Comparison of ENCODE assay signal across 15 mouse cellular contexts in the genomic region with DNA sequence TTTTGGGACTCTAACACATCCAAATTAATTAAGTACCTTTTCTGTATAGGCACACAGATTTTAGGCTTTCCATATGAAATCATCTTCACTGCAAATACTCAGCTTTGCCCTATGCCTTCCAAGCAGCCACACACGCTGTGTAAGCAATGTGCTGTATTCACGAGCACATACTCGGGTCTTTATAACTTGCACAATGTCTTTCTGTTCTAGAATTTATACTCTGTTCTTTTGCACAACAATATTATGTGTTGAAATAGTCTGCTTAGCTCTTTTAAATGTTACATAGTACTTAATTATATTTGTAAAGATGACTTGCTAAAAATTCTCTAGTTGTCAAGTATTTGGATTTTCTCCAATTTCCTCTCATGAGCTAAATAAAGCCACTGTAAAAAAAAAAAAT. TPM values are rescaled to one million over a fixed set of nuclear protein-coding genes. Genes with fewer than 3 reads are reported as not detected.
"Had no signal": no experiment of that assay in that cellular context is flagged by ENCODE, and none has a peak within 500 bp of the region (broad histone marks: within the 10 kb centered on the region; RNA-seq: fewer than 3 reads in every experiment).

No protein-coding gene starts in this region.

- H3K9ac ChIP-seq: liver, embryonic 15.5 days; midbrain, embryonic 13.5 days had no signal

- H3K27me3 ChIP-seq: liver, embryonic 15.5 days; midbrain, embryonic 13.5 days had no signal

- H3K36me3 ChIP-seq: limb, embryonic 10.5 days; liver, embryonic 15.5 days; midbrain, embryonic 13.5 days had no signal

- H3K4me3 ChIP-seq: left cerebral cortex, adult 2 months; limb, embryonic 10.5 days; liver, embryonic 15.5 days; midbrain, embryonic 13.5 days had no signal

- ATAC-seq: midbrain, embryonic 13.5 days had no signal

- H3K4me2 ChIP-seq: liver, embryonic 11.5 days; liver, embryonic 15.5 days; midbrain, embryonic 13.5 days had no signal

- H3K4me1 ChIP-seq: limb, embryonic 10.5 days; liver, embryonic 15.5 days; midbrain, embryonic 13.5 days had no signal

- H3K27ac ChIP-seq: left cerebral cortex, adult 2 months; limb, embryonic 10.5 days; liver, embryonic 15.5 days; midbrain, embryonic 13.5 days; stomach, postnatal 0 days had no signal

- DNase-seq: kidney, adult 9 months; kidney, postnatal 10 days; kidney, postnatal 4 days; lung, postnatal 36 days; right cerebral cortex, adult 18-20 months; right cerebral cortex, postnatal 25 days; thymus, postnatal 4 days had no signal

- H3K9me3 ChIP-seq: limb, embryonic 10.5 days; liver, embryonic 15.5 days; midbrain, embryonic 13.5 days had no signal

RNA-seq across cellular contexts. Expression of gene Dpt, which starts 29.8 kb away (rescaled TPM):
- total RNA-seq: megakaryocyte progenitor cell, adult 5-6 weeks had no signal
- polyA plus RNA-seq: liver, embryonic 11.5 days; midbrain, embryonic 13.5 days; neural tube, embryonic 14.5 days had no signal
